Mouse (Mus musculus): Measurements from ENCODE around the gene Abcc6. TPM values are rescaled to one million over a fixed set of nuclear protein-coding genes. Genes with fewer than 3 reads are reported as not detected.

Gene Abcc6
- 0.23 and 0.33 TPM in 2 replicates for polyA plus RNA-seq (2015; fragmentation: Nextera tagmentation; extraction: Ambion mirVana)

DNA sequence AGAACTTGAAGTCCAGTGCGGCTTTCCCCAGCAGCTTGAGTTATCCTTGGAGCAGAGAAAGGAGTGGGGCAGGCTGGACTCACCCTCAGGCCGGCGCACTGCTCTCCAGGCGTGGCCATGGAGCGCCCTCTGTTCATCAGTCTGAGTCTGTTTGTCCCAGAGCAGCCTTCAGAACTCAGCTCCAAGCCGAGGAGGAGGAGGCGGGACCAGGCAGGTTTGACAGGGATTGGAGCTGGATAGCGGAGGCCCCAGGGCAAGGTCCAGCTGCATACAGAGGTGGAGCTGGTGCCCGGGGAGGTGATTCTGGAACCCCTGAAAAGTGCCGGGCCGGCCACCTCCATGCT, at the start of gene Abcc6:
Abcc6 (minus strand) TSS at position 158 of the 344 bp plus-strand sequence.
- Histone ChIP-seq H3K4me2 (replicated peaks) (peak within 1 kb of the TSS; percentile 34), H3K27ac (replicated peaks) (no peak within 1 kb of the TSS), H3K9me3 (replicated peaks) (no peaks in the 10 kb centered on the region), H3K4me1 (peaks cover 19% of the 10 kb centered on the region), H3K4me3 (replicated peaks) (peak within 1 kb of the TSS; percentile 14; the same call in 1 of the 2 replicates), H3K27me3 (no peaks in the 10 kb centered on the region), H3K36me3 (no peaks in the 10 kb centered on the region), H3K9ac (no peak within 1 kb of the TSS)
- ATAC-seq (ENCODE audit: insufficient number of reproducible peaks, low FRiP score, low TSS enrichment, low read depth): no peak
- 11% methylated on average over 11 of the region's 11 CpGs for WGBS

DNA sequence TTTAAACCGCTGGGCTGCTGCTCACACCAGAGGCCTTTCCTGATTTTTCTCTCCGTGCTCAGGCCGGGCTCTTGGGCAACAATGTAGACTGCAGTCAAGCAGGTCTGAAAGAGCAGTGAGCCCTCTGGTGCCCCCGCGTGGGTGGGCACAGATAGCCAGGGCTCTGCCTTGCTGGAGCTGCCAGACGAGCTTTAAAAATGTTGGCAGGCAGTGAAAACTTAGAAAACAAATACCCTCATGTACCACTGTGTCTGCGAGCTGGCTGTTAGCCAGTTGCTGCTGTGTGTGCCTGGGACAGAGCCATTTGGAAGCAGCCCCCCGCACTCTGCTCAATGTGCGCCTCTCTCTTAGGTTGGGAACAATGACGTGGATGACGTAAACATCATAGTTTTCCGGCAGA, 47.6 kb upstream of the Abcc6 start:
- Histone ChIP-seq H3K4me2 (replicated peaks) (no peak overlapping the region), H3K36me3 (peaks cover 78% of the 10 kb centered on the region), H3K9me3 (replicated peaks) (no peaks in the 10 kb centered on the region), H3K27me3 (no peaks in the 10 kb centered on the region), H3K4me1 (no peaks in the 10 kb centered on the region), H3K27ac (replicated peaks) (no peak overlapping the region), H3K9ac (no peak overlapping the region), H3K4me3 (replicated peaks) (no peak overlapping the region)
- ATAC-seq (ENCODE audit: insufficient number of reproducible peaks, low FRiP score, low TSS enrichment, low read depth): no peak
- WGBS: 81% methylated on average over 12 of the region's 12 CpGs

DNA sequence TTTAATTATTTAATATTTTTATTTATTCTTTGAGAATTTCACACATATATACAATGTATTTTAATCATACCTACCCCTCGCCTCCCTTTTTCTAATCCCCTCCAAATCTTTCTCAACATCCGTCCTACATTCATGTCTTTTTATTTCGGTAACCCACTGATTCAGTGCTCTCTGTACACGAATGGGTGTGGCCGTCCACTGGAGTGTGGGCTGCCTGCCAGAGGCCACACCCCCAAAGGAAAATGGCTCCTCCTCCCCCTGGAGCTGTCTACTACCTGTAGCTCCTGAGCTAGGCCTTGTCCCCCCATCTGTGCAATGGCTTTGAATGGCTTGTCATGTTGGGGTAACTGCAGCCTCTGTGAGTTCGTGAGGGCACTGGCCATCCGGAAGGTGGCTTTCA, 46.7 kb upstream of the Abcc6 start:
- Histone ChIP-seq H3K36me3 (peaks cover 78% of the 10 kb centered on the region), H3K27ac (replicated peaks) (no peak overlapping the region), H3K9ac (no peak overlapping the region), H3K4me2 (replicated peaks) (no peak overlapping the region), H3K4me3 (replicated peaks) (no peak overlapping the region), H3K4me1 (no peaks in the 10 kb centered on the region), H3K9me3 (replicated peaks) (no peaks in the 10 kb centered on the region), H3K27me3 (no peaks in the 10 kb centered on the region)
- no peak for ATAC-seq (ENCODE audit: insufficient number of reproducible peaks, low FRiP score, low TSS enrichment, low read depth)
- 81% methylated on average over 7 of the region's 7 CpGs for WGBS

DNA sequence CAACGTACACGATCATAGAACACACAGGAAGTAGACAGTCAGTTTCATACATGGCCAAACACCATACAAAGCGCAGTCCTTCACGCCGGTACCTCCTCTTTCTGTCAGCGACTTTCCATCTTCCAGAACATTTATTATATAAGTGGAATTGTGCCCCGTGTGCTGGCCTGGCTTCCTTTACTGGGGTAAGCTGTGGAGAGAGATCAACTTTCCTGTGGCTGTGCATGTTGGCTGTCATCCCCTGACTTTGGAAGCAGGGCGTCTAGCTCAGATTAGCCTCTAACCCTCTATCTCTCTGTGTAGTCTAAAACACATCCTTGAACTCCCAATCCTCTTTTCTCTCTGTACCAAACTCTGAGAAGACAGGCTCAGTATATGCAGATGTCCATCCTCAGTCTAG, 38.7 kb upstream of the Abcc6 start:
- Histone ChIP-seq H3K9me3 (replicated peaks) (no peaks in the 10 kb centered on the region), H3K9ac (no peak overlapping the region), H3K27ac (replicated peaks) (no peak overlapping the region), H3K27me3 (no peaks in the 10 kb centered on the region), H3K4me3 (replicated peaks) (no peak overlapping the region), H3K36me3 (peaks cover 96% of the 10 kb centered on the region), H3K4me1 (no peaks in the 10 kb centered on the region), H3K4me2 (replicated peaks) (no peak overlapping the region)
- no peak for ATAC-seq (ENCODE audit: insufficient number of reproducible peaks, low FRiP score, low TSS enrichment, low read depth)
- WGBS: 93% methylated on average over 8 of the region's 8 CpGs

DNA sequence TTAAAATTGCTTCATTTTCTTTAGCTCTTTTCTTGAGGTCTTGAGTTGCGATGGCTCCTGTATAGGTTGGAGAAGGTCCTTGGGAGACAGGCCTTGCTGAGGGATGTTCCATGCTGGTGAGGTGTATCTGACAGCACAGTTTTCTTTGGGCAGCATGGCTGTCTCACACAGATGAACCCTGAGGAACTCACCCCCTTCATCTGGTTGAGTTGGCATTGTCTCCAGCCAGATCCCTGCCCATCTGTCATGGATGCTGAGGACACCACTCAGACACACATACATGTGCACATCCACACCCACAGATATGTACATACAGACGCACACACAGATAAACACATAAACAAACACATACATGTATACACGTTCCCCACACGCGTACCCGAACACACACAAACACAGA, 33.2 kb upstream of the Abcc6 start:
- no peak overlapping the region for H3K4me3 ChIP-seq (replicated peaks)
- H3K9me3 ChIP-seq (replicated peaks): no peaks in the 10 kb centered on the region
- no peak for ATAC-seq (ENCODE audit: insufficient number of reproducible peaks, low FRiP score, low TSS enrichment, low read depth)
- H3K27ac ChIP-seq (replicated peaks): no peak overlapping the region
- no peaks in the 10 kb centered on the region for H3K27me3 ChIP-seq
- peaks cover 91% of the 10 kb centered on the region for H3K36me3 ChIP-seq
- H3K4me2 ChIP-seq (replicated peaks): no peak overlapping the region
- H3K9ac ChIP-seq: no peak overlapping the region
- no peaks in the 10 kb centered on the region for H3K4me1 ChIP-seq
- 94% methylated on average over 6 of the region's 6 CpGs for WGBS

DNA sequence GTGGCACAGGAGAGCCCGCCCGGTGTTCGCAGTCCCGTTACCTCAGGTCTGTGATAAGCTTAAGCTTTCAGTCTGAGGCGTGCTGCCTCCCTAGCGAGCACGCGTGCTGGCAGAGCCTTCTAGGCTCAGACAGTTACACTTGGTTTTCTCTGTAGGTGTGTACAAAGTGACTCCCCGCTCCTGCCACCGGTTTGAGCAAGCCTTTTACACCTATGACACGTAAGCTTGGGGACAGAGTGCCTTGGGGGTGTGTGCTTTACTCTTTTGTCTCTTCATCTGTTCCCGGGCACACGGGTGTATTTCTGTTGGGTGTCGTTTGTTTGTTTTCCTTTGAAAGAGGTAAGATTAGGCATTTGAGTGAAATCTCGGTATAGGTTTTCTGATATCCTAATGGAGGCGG, 31.5 kb upstream of the Abcc6 start:
- H3K36me3 ChIP-seq: peaks cover 90% of the 10 kb centered on the region
- H3K4me1 ChIP-seq: no peaks in the 10 kb centered on the region
- no peak for ATAC-seq (ENCODE audit: insufficient number of reproducible peaks, low FRiP score, low TSS enrichment, low read depth)
- H3K9me3 ChIP-seq (replicated peaks): no peaks in the 10 kb centered on the region
- H3K27me3 ChIP-seq: no peaks in the 10 kb centered on the region
- H3K4me3 ChIP-seq (replicated peaks): no peak overlapping the region
- WGBS: 93% methylated on average over 16 of the region's 16 CpGs
- no peak overlapping the region for H3K9ac ChIP-seq
- H3K4me2 ChIP-seq (replicated peaks): no peak overlapping the region
- H3K27ac ChIP-seq (replicated peaks): no peak overlapping the region

DNA sequence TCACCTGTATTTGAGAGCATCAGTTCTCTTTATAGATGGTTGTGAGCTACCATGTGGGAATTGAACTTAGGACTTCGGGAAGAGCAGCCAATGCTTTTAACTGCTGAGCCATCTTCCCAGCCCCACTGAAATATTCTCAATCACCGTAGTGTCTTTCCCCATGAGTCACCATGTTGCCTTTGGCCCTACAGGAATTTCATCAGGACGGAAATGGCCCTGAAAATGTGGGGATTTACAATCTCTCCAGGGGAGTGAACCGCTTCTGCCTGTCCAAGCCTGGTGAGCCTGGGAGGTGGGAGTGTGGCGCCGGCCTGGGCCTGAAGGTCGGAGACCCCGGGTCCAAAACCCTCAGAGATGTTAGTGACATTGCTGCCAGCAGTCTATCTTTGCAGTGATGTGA, 30.6 kb upstream of the Abcc6 start:
- Histone ChIP-seq H3K4me3 (replicated peaks) (no peak overlapping the region), H3K27ac (replicated peaks) (no peak overlapping the region), H3K4me2 (replicated peaks) (no peak overlapping the region), H3K4me1 (no peaks in the 10 kb centered on the region), H3K36me3 (peaks cover 90% of the 10 kb centered on the region), H3K27me3 (no peaks in the 10 kb centered on the region), H3K9ac (no peak overlapping the region), H3K9me3 (replicated peaks) (no peaks in the 10 kb centered on the region)
- no peak for ATAC-seq (ENCODE audit: insufficient number of reproducible peaks, low FRiP score, low TSS enrichment, low read depth)
- 91% methylated on average over 8 of the region's 8 CpGs for WGBS

DNA sequence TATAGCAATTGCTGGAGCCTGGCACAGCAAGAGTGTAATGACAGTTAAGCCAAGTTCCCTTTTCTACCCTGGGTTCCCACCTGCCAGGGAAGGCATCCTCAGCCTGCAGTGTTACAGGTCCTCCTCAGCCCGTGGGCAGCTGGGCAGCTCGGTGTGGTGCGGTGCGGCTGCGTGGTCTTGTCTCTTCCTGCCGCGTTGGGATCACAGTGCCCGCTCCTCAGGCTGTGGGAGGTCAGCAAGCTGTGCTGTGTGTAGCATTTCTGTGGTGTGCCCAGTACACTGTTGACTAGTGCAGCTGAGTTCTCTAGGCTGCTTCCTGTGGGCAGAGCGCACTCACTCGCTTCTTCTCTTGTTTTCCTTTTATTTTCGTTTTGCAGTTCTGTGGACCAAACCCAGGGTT, 28.8 kb upstream of the Abcc6 start:
- WGBS: 93% methylated on average over 11 of the region's 11 CpGs
- Histone ChIP-seq H3K9me3 (replicated peaks) (no peaks in the 10 kb centered on the region), H3K36me3 (peaks cover 93% of the 10 kb centered on the region), H3K4me2 (replicated peaks) (no peak overlapping the region), H3K4me1 (no peaks in the 10 kb centered on the region), H3K27ac (replicated peaks) (no peak overlapping the region), H3K9ac (no peak overlapping the region), H3K27me3 (no peaks in the 10 kb centered on the region), H3K4me3 (replicated peaks) (no peak overlapping the region)
- ATAC-seq (ENCODE audit: insufficient number of reproducible peaks, low FRiP score, low TSS enrichment, low read depth): no peak

DNA sequence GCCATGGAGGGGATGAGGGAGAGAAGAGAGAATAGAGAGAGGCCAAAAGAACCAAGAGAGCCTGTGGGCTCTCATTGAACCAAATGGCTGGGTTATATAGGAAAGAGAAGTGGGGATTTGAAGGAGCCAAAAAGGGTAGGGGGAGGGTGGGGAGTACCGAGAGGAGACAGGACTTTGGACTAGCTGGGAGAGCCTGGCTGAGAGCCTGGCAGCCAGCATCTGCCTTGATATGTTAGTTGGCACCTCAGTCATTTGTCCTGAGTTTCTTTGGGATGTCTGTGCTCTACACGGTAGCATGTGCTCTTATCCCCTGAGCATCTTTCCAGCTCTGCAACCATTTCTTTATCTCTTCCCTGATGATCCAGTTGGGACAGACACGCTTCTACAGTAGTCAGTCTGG, 23.5 kb upstream of the Abcc6 start:
- no peak for ATAC-seq (ENCODE audit: insufficient number of reproducible peaks, low FRiP score, low TSS enrichment, low read depth)
- Histone ChIP-seq H3K36me3 (peaks cover 79% of the 10 kb centered on the region), H3K4me1 (no peaks in the 10 kb centered on the region), H3K9ac (no peak overlapping the region), H3K27me3 (no peaks in the 10 kb centered on the region), H3K27ac (replicated peaks) (no peak overlapping the region), H3K9me3 (replicated peaks) (no peaks in the 10 kb centered on the region), H3K4me3 (replicated peaks) (no peak overlapping the region), H3K4me2 (replicated peaks) (no peak overlapping the region)
- 87% methylated on average over 3 of the region's 3 CpGs for whole genome bisulfite sequencing

DNA sequence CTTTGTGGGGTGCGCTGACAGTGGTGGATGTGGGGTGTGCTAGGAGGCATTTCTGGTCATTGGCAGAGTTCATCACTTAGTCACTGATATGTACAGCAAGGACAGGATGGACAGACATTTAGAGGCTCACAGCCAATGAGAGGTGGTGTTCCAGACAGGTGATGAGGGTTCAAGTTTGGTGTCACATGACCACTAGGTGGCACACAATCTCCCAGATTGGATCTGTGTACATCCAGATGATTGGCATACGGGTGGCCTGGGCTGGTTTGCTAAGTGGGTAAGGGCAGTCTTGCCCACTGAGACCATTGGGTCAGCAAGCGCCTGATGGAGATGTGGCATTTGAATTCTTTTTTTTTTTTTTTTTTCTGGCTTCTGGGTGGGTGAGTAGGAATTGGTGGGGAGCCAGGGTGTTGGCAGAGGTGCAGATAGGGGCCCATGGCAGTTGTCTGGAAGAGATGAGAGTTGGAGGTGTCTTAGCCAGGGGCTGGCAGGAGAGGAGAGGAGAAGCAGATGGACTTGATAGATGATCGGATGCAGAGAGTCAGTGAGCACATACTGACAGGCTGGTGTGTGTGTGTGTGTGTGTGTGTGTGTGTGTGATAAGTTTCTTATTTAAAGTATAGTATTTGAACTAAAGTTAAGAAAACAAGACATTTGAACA, 22.2 kb upstream of the Abcc6 start:
- Histone ChIP-seq H3K9ac (no peak overlapping the region), H3K4me2 (replicated peaks) (no peak overlapping the region), H3K4me1 (no peaks in the 10 kb centered on the region), H3K4me3 (replicated peaks) (no peak overlapping the region), H3K36me3 (peaks cover 80% of the 10 kb centered on the region), H3K9me3 (replicated peaks) (no peaks in the 10 kb centered on the region), H3K27ac (replicated peaks) (no peak overlapping the region), H3K27me3 (no peaks in the 10 kb centered on the region)
- no peak for ATAC-seq (ENCODE audit: insufficient number of reproducible peaks, low FRiP score, low TSS enrichment, low read depth)
- 84% methylated on average over 4 of the region's 4 CpGs for WGBS

DNA sequence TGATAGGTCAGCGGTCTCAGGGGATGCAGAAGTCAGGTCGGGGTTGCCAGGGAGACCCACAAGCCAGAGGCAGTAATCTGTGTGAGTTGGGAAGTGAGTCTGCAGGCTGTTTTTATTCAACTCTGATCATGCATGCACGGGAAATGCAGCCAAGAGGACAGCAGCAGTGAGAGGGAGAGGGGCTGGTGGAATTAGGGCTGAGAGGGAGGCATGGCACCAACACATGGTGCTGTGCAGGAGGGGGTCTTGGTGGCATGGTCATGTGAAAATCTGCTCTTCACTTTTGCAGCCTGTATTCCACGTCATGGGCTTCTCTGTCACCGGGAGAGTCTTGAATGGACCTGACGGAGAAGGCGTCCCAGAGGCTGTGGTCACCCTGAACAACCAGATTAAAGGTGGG, 19.9 kb upstream of the Abcc6 start:
- H3K9ac ChIP-seq: no peak overlapping the region
- 90% methylated on average over 7 of the region's 7 CpGs for WGBS
- no peak overlapping the region for H3K27ac ChIP-seq (replicated peaks)
- ATAC-seq (ENCODE audit: insufficient number of reproducible peaks, low FRiP score, low TSS enrichment, low read depth): no peak
- H3K4me1 ChIP-seq: no peaks in the 10 kb centered on the region
- no peak overlapping the region for H3K4me2 ChIP-seq (replicated peaks)
- H3K4me3 ChIP-seq (replicated peaks): no peak overlapping the region
- H3K9me3 ChIP-seq (replicated peaks): no peaks in the 10 kb centered on the region
- peaks cover 77% of the 10 kb centered on the region for H3K36me3 ChIP-seq
- no peaks in the 10 kb centered on the region for H3K27me3 ChIP-seq

DNA sequence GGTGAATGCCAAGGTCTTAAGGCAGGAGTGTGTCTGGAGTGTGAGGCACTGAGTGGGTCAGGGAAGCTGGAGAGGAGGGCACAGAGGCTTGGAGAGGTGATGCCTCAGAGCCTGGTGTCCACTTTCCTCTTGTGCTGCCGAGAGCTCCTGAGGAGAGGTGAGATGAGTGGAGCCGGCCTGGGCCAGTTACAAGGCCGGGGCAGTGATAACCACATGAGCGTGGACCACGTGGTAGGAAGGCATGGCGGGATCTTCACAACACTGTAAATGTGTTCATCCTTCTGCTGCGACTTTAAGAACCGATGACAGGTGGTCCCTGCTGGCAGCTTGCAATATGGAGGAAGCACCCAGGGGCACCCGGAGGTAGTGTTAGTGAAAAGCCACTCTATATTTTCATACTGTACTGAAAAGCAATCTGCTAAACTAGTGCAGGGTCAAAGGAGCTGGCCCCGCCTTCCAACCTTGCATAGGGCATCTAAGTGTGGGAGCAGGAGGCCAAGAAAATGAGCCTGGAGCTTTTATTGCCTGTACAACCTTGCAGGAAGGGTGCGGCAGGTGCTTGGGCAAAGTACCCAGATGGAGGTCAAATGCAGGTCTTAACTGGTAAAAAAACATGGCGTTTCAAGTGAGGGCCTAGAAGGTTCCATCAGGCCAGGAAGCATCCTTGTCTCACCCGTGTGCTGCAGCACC, 17.9 kb upstream of the Abcc6 start:
- Histone ChIP-seq H3K4me2 (replicated peaks) (no peak overlapping the region), H3K27me3 (no peaks in the 10 kb centered on the region), H3K9ac (no peak overlapping the region), H3K36me3 (peaks cover 77% of the 10 kb centered on the region), H3K4me3 (replicated peaks) (no peak overlapping the region), H3K9me3 (replicated peaks) (no peaks in the 10 kb centered on the region), H3K4me1 (no peaks in the 10 kb centered on the region), H3K27ac (replicated peaks) (no peak overlapping the region)
- no peak for ATAC-seq (ENCODE audit: insufficient number of reproducible peaks, low FRiP score, low TSS enrichment, low read depth)
- 89% methylated on average over 13 of the region's 13 CpGs for WGBS
